Mouse (Mus musculus) urinary bladder, postnatal 36 days (tissue): ENCODE data around the gene Prkacb.
"Not testable (repeated sequence)": the region's sequence is repeated elsewhere in the genome, so short reads cannot be mapped to it uniquely, and the experiment has no call there.

Experiments used
- DNase-seq, 2 experiments: peaks; one replicate each; pipeline ENCODE4 v3.0.0; 2022; ENCODE audit warnings: low spot score in 2 of 2, mixed read lengths in 1 of 2

The Prkacb gene

GRCm38 (mm10) chr3:146778913-146779312 is 33.9 kb downstream of the Prkacb start:
- no peak for DNase-seq

GRCm38 (mm10) chr3:146778451-146778850 is 34.3 kb downstream of the Prkacb start:
- no peak for DNase-seq

DNA sequence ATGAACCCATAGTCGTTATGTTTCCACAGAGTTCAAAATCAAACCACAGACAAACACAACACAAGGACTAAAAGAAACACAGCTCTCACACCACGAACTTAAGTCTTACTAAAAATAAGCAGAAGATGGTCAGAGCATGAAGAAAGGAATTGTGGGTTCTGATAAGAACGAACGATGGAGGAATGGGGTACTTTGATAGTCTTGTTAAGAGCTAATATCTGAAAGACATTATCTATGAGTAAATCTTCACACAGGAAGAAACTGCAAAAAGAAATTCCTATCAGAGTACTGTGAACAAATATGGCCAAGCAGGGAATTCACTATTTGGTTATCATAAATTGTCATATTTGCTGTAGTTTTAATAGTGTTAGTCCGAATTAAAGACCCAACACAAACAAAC is 36.1 kb downstream of the Prkacb start:
- DNase-seq: no peak

- DNase-seq: no peak
Observed at GRCm38 (mm10) chr3:146770853-146771252, 41.9 kb downstream of the Prkacb start.

DNA sequence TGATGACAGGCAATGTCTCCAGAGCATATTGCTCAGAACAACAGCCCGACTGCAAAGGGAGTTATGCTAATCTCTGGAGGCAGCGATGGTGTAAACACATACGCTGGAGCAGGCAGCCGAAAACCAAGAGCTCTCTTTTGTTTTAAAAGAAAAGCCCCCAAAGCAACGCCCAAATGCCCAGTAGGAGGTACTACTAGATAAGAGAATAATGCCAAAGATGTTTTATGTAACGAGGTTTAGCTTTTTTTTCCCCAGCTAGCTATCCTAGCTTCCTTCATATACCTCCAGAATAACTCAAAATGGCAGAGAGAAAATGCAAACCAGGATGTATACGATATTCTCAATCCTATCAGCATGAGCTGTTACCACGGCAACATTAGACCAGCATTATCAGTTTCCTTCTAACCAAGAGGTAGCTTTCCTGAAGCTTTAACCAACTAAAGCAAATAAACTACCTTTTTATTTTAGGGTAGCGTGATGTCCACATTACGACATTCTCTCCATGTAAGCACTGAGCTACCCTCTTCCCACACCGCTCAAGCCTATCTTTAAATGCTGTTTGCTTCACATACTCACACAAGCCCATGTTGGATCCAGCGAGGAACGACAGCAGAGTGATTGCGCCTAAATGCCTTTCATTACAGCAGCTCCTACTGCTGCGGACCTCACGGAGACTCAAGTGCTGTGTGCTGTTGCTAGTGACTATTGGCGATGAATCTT is 42.7 kb downstream of the Prkacb start:
- no peak for DNase-seq

- no peak for DNase-seq
Observed at GRCm38 (mm10) chr3:146769569-146769939, 43.2 kb downstream of the Prkacb start.

DNA sequence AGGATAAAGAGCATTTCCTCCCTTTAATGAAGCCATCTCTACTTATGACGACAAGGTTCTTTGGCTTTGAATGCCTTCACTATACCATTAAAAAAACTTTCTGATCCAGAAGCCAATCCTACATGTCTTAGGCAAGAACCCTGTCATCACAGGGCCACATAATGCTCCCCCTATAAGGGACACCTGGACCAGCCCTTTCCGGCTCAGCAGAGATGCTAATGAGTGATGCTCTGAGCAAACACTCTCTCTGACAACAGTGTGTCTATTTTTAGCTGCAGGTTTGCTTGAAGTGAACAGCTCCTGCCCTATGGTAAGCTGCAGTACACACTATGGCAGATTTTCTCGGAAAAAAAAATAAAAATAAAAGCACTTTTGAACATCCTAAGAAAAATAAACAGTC is 43.9 kb downstream of the Prkacb start:
- DNase-seq: no peak

DNA sequence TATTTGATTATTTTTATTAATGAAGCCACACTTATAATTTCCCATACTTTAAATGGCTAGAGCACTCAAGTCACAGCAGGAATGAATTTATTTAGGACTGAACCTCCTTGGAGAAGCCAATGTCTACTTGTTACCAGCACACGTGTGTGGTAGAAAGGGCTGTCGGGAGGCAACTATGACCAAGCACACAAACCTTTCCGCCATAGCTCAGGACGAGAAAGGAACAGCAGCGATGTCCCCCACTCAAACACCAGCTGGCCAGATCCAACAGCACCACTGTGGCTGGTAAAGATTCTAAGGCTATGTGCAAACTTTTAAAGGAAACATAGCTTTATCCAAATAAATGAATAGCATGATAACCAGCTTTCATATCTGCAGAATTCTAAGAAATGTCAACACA is 44.4 kb downstream of the Prkacb start:
- no peak for DNase-seq

- no peak for DNase-seq
Observed at GRCm38 (mm10) chr3:146766701-146767181, 46.0 kb downstream of the Prkacb start.

DNA sequence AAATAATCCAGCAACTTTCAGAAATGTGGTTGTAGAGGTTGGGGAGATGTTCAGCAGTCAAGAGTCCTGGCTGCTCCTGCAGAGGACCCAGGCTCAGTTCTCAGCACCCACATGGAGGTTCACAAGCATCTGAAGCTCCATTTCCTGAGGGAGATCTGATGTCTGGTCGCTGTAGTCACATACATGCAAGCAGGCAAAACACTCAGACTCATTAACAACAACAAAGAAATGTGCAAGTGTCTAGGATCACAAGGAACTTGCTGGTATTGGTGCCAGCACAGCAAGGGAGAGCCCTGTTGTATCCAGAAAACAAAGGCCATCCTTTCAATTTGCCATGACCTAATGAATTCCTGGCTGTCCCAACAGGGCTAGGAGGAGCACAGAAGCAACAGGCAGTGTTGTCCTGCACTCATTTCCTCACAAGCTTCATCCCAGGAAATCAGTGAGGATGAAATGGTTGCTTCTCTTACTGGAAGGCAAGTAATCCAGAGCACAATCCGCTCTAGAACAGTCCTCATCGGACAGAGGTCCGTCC is 46.7 kb downstream of the Prkacb start:
- no peak for DNase-seq

GRCm38 (mm10) chr3:146764871-146765529 is 47.8 kb downstream of the Prkacb start:
- DNase-seq: no peak

DNA sequence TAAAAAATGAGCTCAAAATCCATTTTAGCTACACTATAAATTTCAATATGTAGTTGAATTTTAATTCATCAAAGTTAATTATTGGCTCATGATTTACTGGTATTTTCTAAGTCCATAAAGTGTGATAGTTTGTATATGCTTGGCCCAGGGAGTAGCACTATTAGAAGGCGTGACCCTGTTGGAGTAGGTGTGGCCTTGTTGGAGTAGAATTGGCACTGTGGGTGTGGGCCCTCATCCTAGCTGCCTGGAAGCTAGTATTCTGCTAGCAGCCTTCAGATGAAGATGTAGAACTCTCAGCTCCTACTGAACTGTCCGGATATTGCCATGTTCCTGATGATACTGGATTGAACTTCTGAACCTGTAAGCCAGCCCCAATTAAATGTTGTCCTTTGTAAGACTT is 49.7 kb downstream of the Prkacb start:
- DNase-seq: not testable (repeated sequence)

DNA sequence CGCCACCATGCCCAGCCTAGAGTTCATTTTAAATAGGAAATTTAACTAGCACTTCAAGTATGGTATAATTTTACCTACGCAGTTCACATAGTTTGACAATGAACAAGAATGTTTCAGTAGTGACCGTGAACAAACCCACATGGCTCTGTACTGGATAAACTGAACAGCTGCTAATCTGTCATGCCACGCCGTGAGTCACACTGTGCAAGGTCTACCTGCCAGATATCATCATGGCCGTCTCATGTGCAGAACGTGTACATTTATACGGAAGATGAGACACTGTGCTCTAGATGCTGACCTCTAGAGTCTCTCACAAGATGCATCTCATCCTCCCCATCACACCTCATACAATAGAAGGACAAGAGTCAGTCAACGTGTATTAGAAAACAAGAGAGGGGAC is 51.5 kb downstream of the Prkacb start:
- DNase-seq: no peak

- DNase-seq: no peak
Observed at GRCm38 (mm10) chr3:146757970-146758960, 54.5 kb downstream of the Prkacb start.

DNA sequence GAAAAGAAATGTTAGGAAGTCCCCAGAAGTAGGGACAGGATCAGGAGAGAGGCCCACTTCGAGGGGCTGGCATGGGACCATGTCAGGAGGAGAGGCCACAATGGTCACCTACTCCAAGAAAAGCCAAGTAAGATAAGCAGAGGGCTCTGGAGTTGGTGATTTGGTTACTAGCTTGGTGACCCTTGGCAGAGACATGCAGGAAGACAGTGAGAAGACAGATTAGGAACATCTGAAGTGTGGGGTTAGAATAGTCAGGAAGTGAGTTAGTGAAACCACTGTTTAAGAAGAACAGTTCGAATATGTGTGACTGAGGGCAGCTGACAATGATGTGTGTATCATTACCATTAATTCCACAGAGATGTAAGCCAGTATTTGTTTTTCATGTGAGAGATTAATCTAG is 58.5 kb downstream of the Prkacb start:
- DNase-seq: no peak

DNA sequence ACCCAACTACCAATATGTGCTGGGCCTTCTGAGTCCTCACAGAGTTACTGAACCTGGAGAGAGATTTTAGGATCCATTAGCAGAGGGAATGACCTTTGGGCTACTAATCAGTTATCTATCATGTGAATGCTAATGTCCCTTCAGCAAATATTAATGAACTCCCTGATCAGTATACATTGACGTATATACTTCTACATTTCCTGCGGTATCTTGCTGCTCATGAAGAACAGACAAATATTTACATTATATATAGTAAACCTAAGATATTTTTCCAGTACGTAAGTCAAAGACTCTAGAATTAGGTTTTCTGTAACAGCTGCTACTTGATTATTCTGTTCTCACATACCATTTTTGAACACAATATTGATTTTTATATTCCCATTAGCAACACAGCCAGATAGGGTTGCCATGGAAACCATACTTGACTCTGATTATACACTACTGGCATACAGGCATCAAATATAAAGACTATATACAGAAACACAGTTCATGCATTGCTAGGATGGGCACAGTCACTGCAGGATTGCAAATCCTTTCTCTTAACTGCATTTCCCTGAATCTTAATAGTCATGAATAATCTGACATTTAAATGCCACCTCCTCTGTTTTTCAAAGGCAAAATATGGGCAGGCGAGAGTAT is 71.1 kb downstream of the Prkacb start:
- DNase-seq: no peak

DNA sequence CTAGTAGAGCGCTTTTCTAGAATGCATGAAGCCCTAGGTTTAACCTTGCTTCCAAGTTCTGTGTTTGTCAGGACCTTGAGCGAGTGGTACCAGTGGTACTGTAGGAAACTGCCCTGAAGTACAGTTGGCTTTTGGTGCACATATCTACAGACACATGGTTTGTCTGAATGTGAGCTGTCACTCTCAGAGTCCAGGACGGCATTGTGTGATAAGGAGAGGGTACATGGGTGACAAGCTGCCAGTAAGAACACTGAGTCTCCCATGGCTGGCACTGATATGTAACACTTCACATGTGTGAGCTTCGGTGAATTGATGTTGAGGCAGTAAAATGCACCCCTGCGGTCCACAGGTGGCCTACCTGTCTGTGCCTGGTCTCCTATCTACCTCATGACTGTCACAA is 71.6 kb downstream of the Prkacb start:
- no peak for DNase-seq

- not testable (repeated sequence) for DNase-seq
Observed at GRCm38 (mm10) chr3:146736186-146736585, 76.6 kb downstream of the Prkacb start.

GRCm38 (mm10) chr3:146735657-146736056 is 77.1 kb downstream of the Prkacb start:
- DNase-seq: no peak

DNA sequence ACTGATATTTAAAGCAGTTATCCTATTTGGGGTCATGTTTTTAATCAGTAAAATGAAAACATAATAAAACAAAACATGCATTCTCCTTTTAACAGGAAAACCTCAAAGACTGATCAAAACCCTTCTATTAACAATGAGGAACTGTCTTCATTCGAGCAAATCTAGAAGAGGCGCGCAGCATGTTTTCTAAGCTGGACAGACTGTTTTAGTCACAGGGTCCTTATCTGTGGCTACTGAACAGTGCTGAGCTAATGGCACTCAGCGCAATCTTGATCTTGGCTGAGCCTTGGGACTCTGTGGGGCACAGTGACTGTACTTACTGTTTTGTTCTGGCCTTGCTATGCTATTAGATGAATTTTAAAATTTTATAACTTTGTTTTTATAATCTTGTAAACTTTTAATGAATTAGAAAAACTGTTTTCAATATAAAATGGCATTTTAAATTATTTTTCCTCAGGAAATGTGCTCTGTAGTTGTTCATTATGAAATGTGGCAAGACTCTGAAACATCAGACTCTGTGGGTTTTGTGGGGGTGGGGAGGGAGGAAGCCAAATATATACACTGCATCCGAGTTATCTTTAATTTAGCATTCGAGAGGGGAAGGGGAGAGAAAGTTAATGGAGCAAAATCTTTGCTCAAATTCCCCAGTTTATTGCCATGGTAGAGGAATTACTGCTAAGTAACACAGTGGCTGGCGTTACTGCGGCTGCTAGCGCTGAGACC is 77.7 kb downstream of the Prkacb start:
- DNase-seq: no peak

- DNase-seq: no peak
Observed at GRCm38 (mm10) chr3:146731499-146731898, 81.3 kb downstream of the Prkacb start.
